Mouse (Mus musculus) kidney, embryonic 16.5 days (tissue): Measurements from ENCODE around the gene Prr13. TPM values are rescaled to one million over a fixed set of nuclear protein-coding genes. Genes with fewer than 3 reads are reported as not detected.

Experiments used
- ATAC-seq: fragments of 200-750 bp; cut with Nextera tagmentation; 2 replicates; pipeline ENCODE4 v1.8.0; 2017; ENCODE audit warnings: moderate TSS enrichment; ENCODE audit not compliant: low FRiP score, low TSS enrichment
- H3K27ac ChIP-seq: fragments of 300-500 bp; sonication (generic); 2 replicates; pipeline ENCODE4 v1.5.1; 2014; ENCODE audit warnings: low read length
- H3K27me3 ChIP-seq: fragments of 300-500 bp; sonication (generic); 2 replicates; pipeline ENCODE4 v1.6.1; 2014; ENCODE audit warnings: low read length, control low read depth, mixed read lengths; ENCODE audit not compliant: insufficient read depth
- H3K36me3 ChIP-seq: fragments of 300-500 bp; sonication (generic); 2 replicates; pipeline ENCODE4 v1.6.1; 2014; ENCODE audit warnings: low read length, control low read depth, mixed read lengths; ENCODE audit not compliant: insufficient read depth
- H3K4me1 ChIP-seq: fragments of 300-500 bp; sonication (generic); 2 replicates; pipeline ENCODE4 v1.6.1; 2014; ENCODE audit warnings: low read length, control low read depth, mixed read lengths; ENCODE audit not compliant: insufficient read depth
- H3K4me2 ChIP-seq: fragments of 300-500 bp; sonication (generic); replicated peaks from 2 replicates; pipeline ENCODE4 v1.6.1; 2014; ENCODE audit warnings: low read depth, low read length
- H3K4me3 ChIP-seq: fragments of 300-500 bp; sonication (generic); 2 replicates; pipeline ENCODE4 v1.5.1; 2014; ENCODE audit warnings: mild to moderate bottlenecking, low read length
- H3K9ac ChIP-seq: fragments of 300-500 bp; sonication (generic); replicated peaks from 2 replicates; pipeline ENCODE4 v1.6.1; 2014; ENCODE audit warnings: low read length
- H3K9me3 ChIP-seq: fragments of 300-500 bp; sonication (generic); 2 replicates; pipeline ENCODE4 v1.6.1; 2016; ENCODE audit warnings: low read length, control low read depth
- WGBS: fragments of 180-500 bp; shearing (Covaris S2); extraction: QIAGEN DNeasy Blood & Tissue Kit; methylation state at CpG from one replicate; pipeline ENCODE4 v1.1.7; 2014; 5-methylcytosine and 5-hydroxymethylcytosine counted together
- polyA plus RNA-seq: library from polyadenylated mRNA; unstranded; fragments of >200 nt; fragmentation: Nextera tagmentation; extraction: Ambion mirVana; gene quantifications from 2 replicates; pipeline ENCODE4 v1.2.1, GENCODE M21; 2015

Gene Prr13
- polyA plus RNA-seq, 1 experiment from 2014 or later: 81.5 TPM

DNA sequence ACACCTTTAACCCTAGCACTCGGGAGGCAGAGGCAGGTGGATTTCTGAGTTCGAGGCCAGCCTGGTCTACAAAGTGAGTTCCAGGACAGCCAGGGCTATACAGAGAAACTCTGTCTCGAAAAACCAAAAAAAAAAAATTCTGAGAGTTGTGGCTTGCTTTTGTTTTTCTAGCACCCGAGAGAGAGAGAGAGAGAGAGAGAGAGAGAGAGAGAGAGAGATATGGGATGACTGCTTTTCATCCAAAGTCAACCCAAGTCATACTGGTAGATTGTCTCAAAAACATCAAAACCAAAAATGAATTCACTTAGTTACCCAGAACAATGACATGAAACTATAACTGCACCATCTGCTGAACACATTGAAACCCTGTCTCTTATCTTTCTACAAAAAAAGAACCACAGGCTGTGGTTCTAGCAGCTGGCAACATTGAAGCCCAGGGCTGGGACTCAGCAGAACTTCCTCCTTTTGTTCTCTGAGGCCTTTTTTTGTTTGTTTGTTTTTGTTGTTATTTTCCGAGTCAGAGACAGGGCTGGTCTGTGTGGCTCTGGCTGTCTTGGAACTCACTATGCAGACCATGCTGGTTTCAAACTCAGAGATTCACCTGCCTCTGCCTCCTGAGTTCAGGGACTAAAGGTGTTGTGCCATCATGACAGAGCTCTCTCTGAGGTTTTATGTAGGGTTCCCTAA, 635 bp upstream of the Prr13 start:
- ATAC-seq: no peak
- Histone ChIP-seq H3K27ac (no peak overlapping the region), H3K4me3 (peak overlapping the region; percentile 50), H3K27me3 (no peaks in the 10 kb centered on the region), H3K4me1 (peaks cover 20% of the 10 kb centered on the region), H3K9me3 (no peaks in the 10 kb centered on the region), H3K4me2 (peak overlapping the region; percentile 58), H3K9ac (0 out of 2 replicates have a peak overlapping the region, but pooled peaks have one; percentile 58), H3K36me3 (peaks cover 5% of the 10 kb centered on the region; the same call in 1 of the 2 replicates)
- 67% methylated on average over 5 of the region's 5 CpGs for WGBS

DNA sequence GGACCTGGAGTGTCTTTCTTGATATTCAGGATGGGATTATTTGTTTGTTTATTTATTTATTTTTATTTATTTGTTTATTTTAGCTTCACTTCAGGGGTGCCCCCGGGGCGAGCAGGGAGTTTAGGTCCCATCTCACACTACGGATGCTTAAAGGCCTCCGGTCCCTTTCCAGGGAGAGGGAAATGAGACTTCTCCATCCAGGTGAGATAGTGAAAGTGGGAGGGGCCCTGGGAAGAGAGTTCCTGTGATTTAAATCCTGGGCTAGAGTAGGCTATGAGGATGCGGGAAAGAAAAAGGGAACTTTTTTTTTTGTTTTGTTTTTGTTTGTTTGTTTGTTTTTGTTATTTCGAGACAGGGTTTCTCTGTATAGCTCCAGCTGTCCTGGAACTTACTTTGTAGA, 553 bp downstream of the Prr13 start:
- H3K4me1 ChIP-seq: peaks cover 20% of the 10 kb centered on the region
- no peaks in the 10 kb centered on the region for H3K27me3 ChIP-seq
- peak overlapping the region; percentile 12; the same call in 1 of the 2 replicates for H3K27ac ChIP-seq
- H3K36me3 ChIP-seq: peaks cover 5% of the 10 kb centered on the region; the same call in 1 of the 2 replicates
- H3K4me2 ChIP-seq: peak overlapping the region; percentile 58
- H3K4me3 ChIP-seq: peak overlapping the region; percentile 50
- H3K9me3 ChIP-seq: no peaks in the 10 kb centered on the region
- H3K9ac ChIP-seq: peak overlapping the region; percentile 58
- WGBS: 29% methylated on average over 6 of the region's 6 CpGs
- ATAC-seq: no peak

DNA sequence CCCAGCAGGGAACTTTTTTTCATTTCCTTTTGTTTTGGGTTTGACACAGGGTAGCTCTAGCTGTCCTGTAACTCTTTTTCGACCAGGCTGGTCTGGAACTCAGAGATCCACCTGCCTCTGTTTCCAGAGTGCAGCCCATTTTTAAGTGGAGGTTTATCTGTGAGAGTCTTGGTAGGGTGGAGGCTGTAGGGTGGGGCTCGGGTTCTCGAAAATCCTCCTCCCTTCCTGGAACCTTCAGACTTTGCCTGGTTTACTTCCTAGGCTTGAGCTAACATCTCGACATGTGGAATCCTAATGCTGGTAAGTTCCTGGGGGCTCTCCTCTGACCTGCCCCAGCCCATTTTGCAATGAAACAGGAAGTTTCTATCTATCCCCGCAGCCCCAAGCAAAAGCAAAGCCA, 1.0 kb downstream of the Prr13 start:
- no peaks in the 10 kb centered on the region for H3K27me3 ChIP-seq
- H3K9ac ChIP-seq: peak overlapping the region; percentile 58; the same call in 1 of the 2 replicates
- H3K27ac ChIP-seq: no peak overlapping the region
- H3K36me3 ChIP-seq: peaks cover 5% of the 10 kb centered on the region; the same call in 1 of the 2 replicates
- peaks cover 20% of the 10 kb centered on the region for H3K4me1 ChIP-seq
- no peaks in the 10 kb centered on the region for H3K9me3 ChIP-seq
- ATAC-seq: no peak
- WGBS: 65% methylated on average over 5 of the region's 5 CpGs
- H3K4me2 ChIP-seq: peak overlapping the region; percentile 58
- peak overlapping the region; percentile 50; the same call in 1 of the 2 replicates for H3K4me3 ChIP-seq

DNA sequence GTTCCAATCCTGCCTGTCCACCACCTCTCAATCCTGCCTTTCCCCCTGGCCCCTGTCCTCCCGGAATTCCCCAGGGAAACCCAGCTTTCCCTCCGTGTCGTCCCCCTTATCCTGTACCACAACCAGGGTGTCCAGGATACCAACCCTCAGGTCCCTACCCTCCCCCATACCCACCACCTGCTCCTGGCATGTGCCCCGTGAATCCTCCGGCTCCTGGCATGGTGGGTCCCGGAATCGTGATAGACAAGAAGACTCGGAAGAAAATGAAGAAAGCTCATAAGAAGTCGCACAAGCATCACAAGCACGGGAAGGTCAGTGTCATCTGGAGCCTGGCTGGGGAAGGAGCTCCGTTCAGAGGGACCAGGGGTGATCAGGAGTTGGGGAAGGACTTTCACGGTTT, 1.6 kb downstream of the Prr13 start:
- no peak for ATAC-seq
- Histone ChIP-seq H3K36me3 (peaks cover 5% of the 10 kb centered on the region; the same call in 1 of the 2 replicates), H3K4me1 (peaks cover 20% of the 10 kb centered on the region), H3K4me3 (peak overlapping the region; percentile 14), H3K9ac (peak overlapping the region; percentile 7; the same call in 1 of the 2 replicates), H3K27ac (no peak overlapping the region), H3K27me3 (no peaks in the 10 kb centered on the region), H3K9me3 (no peaks in the 10 kb centered on the region), H3K4me2 (peak overlapping the region; percentile 45)
- WGBS: 44% methylated on average over 12 of the region's 12 CpGs

DNA sequence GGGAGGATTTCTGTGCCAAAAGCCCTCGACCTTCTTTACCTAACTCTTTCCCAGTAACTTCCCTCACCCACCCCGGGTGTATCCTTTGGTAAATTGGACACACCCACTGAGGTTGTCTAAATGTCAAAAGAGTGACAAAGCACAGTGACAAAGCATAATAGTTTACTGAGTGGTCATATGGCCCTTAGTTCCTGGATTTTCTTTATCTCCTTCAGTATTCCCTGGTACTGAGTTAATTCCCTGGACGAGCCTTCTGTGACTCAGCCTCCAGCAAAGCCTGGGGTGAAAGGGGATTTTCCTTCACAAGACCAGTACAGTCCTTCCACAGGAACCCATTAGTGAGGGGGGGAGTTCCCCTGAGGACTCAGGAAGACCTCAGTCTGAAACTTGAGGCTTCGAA, 2.1 kb downstream of the Prr13 start:
- H3K27me3 ChIP-seq: no peaks in the 10 kb centered on the region
- H3K4me2 ChIP-seq: peak overlapping the region; percentile 45
- 30% methylated on average over 4 of the region's 4 CpGs for WGBS
- no peak overlapping the region for H3K27ac ChIP-seq
- H3K4me3 ChIP-seq: peak overlapping the region; percentile 14; the same call in 1 of the 2 replicates
- peaks cover 5% of the 10 kb centered on the region; the same call in 1 of the 2 replicates for H3K36me3 ChIP-seq
- H3K9me3 ChIP-seq: no peaks in the 10 kb centered on the region
- H3K9ac ChIP-seq: peak overlapping the region; percentile 7; the same call in 1 of the 2 replicates
- no peak for ATAC-seq
- peaks cover 20% of the 10 kb centered on the region for H3K4me1 ChIP-seq

DNA sequence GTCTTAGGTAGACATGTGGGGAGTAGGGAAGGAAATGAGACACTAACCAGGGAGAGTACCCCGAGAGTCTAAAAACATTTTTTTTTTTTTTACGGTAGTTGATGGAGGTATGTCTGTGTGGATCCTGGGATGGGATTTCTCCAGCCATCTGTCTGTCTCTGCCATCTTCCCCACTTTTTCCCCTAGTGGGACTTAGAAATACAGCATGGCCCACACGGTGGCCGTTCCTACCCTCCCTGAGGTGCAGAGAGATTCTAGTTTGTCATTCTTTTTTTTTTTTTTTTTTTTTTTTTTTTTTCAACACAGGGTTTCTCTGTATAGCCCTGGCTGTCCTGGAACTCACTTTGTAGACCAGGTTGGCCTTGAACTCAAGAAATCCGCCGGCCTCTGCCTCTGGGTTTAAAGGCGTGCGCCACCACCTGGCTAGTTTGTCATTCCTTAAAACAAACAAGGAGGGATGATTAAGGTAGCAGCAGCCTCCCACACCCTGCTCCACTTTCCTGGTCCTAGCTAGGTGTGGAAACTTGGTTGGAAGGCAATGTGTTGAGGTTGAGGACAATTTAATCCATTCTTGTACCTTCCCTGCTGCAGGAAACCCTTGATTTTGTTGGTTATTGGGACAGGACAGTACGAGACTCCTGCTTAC, 2.7 kb downstream of the Prr13 start:
- Histone ChIP-seq H3K4me1 (peaks cover 20% of the 10 kb centered on the region), H3K4me2 (no peak overlapping the region), H3K9me3 (no peaks in the 10 kb centered on the region), H3K27ac (no peak overlapping the region), H3K4me3 (no peak overlapping the region), H3K9ac (0 out of 2 replicates have a peak overlapping the region, but pooled peaks have one; percentile 7), H3K27me3 (no peaks in the 10 kb centered on the region), H3K36me3 (peaks cover 5% of the 10 kb centered on the region; the same call in 1 of the 2 replicates)
- ATAC-seq: no peak
- 75% methylated on average over 9 of the region's 9 CpGs for WGBS

DNA sequence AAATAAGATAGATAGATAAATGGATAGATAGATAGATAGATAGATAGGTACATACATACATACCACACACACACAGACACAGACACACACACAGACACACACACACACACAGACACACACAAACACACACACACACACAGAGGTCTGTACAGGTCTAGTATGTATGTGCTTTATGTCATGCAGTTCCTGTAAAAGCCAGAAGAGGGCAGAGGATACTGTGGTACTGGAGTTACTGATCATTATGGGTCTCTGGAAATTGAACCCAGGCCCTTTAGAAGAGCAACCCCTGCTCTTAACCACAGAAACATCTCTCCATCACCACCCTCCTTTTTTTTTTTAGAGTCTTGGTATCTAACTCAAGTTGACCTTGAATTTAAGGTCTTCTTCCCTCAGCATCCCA, 4.8 kb downstream of the Prr13 start:
- ATAC-seq: no peak
- Histone ChIP-seq H3K36me3 (peaks cover 5% of the 10 kb centered on the region), H3K4me3 (no peak overlapping the region), H3K4me1 (peaks cover 20% of the 10 kb centered on the region), H3K4me2 (no peak overlapping the region), H3K27ac (no peak overlapping the region), H3K9ac (no peak overlapping the region), H3K27me3 (no peaks in the 10 kb centered on the region), H3K9me3 (peaks cover 2% of the 10 kb centered on the region; the same call in 1 of the 2 replicates)

DNA sequence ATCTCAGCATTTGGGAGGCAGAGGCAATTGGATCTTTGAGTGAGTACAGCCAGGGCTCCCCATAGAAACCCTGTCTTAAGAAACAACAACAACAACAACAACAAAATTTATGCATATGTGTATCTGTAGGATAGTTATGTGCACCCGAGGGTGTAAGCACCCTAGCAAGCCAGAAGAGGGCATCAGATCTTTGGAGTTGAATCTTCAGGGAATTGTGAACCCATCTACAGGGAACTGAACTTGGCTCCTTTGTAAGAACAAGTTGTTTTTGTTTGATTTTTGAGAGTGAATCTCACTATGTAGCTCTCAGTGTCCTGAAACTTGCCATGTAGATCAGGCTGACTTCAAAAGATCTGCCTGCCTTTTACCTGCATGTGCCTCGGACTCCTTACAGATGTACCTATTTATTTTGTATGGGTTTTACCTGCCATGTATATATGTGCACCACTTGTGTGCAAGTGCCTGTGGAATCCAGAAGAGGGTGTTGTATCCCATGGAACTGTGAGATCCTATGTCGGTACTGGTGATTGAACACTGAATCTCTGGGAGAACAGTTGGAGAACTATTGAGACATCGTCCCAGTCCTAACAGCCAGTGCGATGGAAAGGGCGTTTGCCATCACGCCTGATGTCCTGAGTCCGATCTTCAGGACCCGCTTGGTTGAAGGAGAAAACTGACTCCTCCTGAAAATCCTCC, 10.0 kb downstream of the Prr13 start:
- no peak overlapping the region for H3K4me3 ChIP-seq
- WGBS: 95% methylated on average over 9 of the region's 9 CpGs
- no peaks in the 10 kb centered on the region for H3K27me3 ChIP-seq
- H3K36me3 ChIP-seq: no peaks in the 10 kb centered on the region; the same call in 1 of the 2 replicates
- ATAC-seq: no peak
- H3K9me3 ChIP-seq: peaks cover 5% of the 10 kb centered on the region; the same call in 1 of the 2 replicates
- H3K9ac ChIP-seq: no peak overlapping the region
- no peak overlapping the region for H3K4me2 ChIP-seq
- H3K27ac ChIP-seq: no peak overlapping the region
- peaks cover 13% of the 10 kb centered on the region for H3K4me1 ChIP-seq

DNA sequence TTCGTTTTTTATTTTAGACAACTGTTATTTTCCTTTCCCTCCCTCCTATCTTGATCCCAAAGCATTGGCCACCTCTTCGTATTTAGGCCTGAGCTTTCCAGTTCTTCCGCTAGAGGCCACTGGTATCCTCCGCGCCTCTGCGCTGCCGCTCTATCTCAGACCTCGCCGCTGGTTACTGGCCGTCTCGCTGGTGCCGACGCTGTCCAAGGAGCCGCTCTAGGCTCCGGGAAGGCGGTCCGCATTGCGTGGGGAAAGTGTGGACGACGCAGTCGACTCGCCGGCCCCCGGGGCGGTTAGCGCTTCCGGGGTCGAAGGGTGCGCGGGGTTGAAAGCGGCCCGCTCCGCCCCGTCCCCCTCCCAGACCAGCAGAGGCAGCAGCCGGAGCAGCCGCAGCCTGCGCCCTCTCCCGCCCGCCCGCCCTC, 11.4 kb downstream of the Prr13 start, which contains the start of gene Pcbp2:
Pcbp2 (plus strand) TSS at position 357 of the 422 bp plus-strand sequence.
- peaks cover 5% of the 10 kb centered on the region; the same call in 1 of the 2 replicates for H3K9me3 ChIP-seq
- H3K36me3 ChIP-seq: peaks cover 8% of the 10 kb centered on the region
- 0% methylated on average over 36 of the region's 40 CpGs for WGBS
- H3K4me1 ChIP-seq: peaks cover 13% of the 10 kb centered on the region
- H3K4me2 ChIP-seq: peak within 1 kb of the TSS; percentile 71
- peak; percentile 99 for ATAC-seq
- peak within 1 kb of the TSS; percentile 97 for H3K4me3 ChIP-seq
- peak within 1 kb of the TSS; percentile 99 for H3K27ac ChIP-seq
- H3K9ac ChIP-seq: peak within 1 kb of the TSS; percentile 98
- H3K27me3 ChIP-seq: no peaks in the 10 kb centered on the region
